Mouse (Mus musculus): ENCODE measurements at regions not wholly inside any gene's neighbourhood (a gene's known extent, or its start where the extent isn't known, plus 50 kb on each side); places are given as distances from the start of the nearest gene placed in this dataset.
"Not testable (repeated sequence)": the region's sequence is repeated elsewhere in the genome, so short reads cannot be mapped to it uniquely, and the experiment has no call there.

DNA sequence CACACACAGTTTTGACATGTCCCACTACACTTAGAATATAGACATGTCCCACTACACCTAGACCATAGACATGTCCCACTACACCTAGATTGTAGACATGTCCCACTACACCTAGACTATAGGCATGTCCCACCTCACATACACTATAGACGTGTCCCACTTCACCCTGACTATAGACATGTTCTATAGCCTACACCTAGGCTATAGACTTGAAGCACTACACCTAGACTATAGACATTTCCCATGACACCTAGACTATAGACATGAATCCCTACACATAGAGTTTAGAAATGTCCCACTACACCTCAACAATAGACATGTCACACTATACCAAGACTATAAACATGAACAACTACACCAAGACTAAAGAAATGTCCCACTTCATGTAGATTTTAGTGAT lies 2580.9 kb downstream of the Gm37988 start:
- no peak for DNase-seq

DNA sequence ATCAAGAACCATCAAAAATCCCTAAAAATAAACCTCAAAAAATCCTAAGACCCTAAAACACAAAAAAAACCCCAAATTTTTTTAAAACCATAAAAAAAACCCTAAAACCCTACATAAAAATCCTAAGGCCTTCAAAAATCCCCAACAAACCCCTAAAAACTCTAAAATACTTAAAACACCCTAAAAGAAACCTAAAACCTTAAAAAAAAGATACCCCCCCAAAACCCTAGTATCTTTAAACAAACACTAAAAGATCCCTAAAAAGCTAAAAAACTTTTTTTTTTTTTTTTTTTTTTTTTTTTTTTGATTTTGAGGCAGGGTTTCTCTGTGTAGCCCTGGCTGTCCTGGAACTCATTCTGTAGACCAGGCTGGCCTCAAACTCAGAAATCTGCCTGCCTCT lies 2585.8 kb downstream of the Gm37988 start:
- no peak for DNase-seq

- no peak for DNase-seq
These were observed 2586.5 kb downstream of the Gm37988 start for GRCm38 (mm10) chr1:7394161-7394560.

GRCm38 (mm10) chr1:7395527-7395926 lies 2587.8 kb downstream of the Gm37988 start:
- peak in 1 of 2 experiments; percentile 4 for DNase-seq

DNA sequence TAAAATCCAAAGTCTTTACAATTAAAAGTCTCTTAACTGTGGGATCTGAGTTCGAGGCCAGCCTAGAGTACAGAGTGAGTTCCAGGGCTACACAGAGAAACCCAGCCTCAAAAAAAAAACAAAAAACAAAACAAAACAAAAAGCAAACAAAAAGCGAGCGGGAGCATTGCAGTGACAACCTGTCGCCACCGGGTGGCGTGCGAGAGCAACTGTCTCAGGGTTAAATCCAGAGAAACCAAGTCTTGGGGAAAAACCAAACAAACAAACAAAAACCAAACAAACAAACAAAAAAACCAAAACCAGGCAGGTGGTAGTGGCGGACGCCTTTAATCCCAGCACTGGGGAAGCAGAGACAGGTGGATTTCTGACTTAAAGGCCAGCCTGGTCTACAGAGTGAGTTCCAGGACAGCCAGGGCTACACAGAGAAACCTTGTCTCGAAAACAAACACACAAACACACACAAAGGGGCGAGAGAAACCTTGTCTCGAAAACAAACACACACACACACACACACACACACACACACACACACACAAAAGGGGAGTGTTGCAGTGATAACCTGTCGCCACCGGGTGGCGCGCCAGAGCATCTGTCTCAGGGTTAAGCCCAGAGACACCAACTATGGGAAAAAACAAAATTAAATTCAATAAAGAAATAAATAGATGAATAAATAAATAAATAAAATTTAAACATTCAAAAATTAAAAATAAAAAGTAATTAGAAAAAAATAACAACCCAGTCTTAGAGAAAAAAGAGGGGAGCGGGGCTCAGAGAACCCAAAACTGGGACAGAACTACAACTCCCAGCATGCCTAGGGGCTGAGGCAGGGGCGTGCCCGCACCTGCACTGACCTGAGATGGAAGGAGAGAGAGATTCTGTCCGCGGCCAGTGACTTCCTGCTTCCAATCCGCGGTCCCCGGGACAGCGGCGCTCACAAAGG lies 2589.4 kb downstream of the Gm37988 start:
- peak in 1 of 2 experiments; percentile 28 for DNase-seq

DNA sequence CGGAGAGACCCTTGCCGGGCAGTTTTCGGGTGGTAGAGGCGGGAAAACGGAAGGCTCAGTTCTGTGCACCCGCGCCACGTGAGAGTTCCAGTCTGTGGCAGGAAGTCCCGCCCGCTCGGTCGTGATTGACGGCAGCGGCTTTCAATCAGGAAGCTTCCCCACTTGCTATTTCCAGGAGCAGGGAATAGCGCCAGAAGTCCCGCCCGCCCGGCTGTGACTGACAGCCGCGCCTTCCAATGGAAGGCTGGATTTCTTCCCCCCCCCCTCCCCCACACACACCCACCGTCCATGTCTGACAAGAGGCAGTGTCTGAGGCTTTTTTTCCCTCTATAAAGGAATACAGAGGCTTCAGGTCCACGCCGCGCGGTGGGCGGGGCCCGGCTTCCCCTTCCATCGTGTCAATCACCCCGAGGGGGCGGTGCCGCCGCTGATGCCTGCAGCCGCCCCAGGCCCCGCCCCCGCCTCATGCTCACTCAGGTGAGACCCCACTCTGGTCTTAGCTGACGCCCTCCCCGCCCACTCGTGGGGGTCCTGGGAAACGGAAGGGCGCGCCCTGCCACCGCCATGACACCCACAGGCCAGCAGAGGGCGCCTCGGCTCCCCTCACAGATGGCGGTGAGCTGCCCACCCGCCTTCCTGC lies 2590.2 kb downstream of the Gm37988 start:
- DNase-seq = peak; percentile 93 to 95

DNA sequence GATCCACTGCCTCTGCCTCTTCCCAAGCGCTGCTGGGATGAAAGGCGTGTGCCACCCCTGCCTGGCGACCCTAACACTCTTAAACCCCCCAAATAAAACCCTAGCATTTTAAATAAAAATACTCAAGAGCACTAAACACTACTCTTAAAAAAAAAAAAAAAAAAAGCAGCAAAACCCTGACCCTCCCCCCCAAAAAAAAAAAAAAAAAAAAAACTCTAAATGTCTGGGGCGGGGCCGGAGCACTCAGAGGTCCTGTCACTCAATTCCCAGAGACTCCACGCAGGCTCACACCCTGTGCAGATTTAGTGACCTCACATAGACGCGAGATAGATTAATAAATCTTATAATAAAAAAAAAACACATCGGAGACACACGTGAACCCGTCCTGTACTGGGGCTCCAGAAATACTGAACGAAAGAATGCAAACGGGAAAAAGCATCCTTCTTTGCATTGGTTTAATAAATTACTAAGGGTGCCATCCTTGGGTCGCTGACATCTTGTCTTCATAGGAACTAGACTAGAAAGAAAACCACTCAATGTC lies 2591.1 kb downstream of the Gm37988 start:
- DNase-seq = no peak

- DNase-seq = not testable (repeated sequence)
These were observed 2598.0 kb downstream of the Gm37988 start for GRCm38 (mm10) chr1:7405651-7406050.

DNA sequence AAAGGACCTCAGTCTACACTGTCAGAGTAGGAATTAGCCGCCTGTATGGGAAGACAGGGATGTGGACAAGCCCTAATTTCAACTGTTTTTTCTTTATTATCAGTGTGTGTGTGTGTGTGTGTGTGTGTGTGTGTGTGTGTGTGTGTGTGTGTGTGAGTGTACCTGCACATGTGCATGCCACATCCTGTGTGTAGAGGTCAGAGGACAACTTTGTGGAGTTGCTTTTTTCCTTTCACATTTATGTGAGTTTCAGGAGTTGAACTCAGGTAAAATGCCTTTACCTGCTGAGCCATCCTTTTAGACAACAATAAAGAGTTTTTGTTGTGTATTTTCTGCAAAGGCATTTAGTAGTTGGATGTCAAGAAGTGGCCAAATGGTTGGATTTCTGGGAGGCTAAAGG lies 2606.8 kb downstream of the Gm37988 start:
- no peak for DNase-seq

- DNase-seq = no peak
These were observed 2644.0 kb downstream of the Gm37988 start for GRCm38 (mm10) chr1:7451660-7452155.

DNA sequence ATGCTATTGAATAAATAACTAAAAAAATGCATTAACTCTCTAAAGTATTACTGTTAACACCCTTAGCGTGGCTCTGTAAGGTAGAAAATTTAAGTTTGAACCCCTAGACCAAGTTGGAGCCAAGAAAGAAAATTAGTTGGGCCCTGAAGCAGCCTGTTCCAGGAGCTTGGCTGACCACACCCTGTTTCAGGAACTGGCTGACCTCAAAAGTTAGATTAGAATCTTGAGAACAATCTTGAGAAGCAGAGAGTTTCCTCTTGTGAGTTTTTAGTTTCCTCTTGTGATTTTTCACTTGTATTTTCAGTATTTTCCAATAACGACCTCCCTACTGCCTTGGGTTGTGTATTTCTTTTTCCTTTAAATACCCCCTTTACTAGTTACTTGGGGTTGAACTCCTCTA lies 2647.2 kb downstream of the Gm37988 start:
- no peak for DNase-seq

- DNase-seq = no peak
These were observed 2650.2 kb downstream of the Gm37988 start for GRCm38 (mm10) chr1:7457895-7458294.

GRCm38 (mm10) chr1:7494096-7494495 lies 2686.4 kb downstream of the Gm37988 start:
- no peak for DNase-seq

GRCm38 (mm10) chr1:7499042-7499441 lies 2691.3 kb downstream of the Gm37988 start:
- DNase-seq = no peak

DNA sequence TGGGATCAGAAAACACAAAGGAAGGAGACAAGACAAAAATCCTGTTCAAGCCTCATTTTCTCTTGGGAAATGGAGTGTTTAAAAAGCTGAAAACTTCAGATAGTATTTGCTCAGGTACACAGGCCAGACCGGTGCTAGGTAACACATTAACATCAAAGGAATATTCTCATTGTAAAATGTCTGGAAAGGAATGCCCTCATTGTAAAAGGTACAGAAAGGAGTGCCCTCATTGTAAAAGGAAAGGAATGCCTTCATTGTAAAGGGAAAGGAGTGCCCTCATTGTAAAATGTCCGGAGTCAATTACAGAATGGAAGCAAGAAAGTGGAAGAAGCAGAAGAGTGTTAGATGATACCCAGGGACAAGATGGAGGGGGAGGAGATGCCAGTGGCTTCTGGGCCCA lies 2694.7 kb downstream of the Gm37988 start:
- no peak for DNase-seq

GRCm38 (mm10) chr1:7518791-7519190 lies 2711.1 kb downstream of the Gm37988 start:
- DNase-seq = no peak

DNA sequence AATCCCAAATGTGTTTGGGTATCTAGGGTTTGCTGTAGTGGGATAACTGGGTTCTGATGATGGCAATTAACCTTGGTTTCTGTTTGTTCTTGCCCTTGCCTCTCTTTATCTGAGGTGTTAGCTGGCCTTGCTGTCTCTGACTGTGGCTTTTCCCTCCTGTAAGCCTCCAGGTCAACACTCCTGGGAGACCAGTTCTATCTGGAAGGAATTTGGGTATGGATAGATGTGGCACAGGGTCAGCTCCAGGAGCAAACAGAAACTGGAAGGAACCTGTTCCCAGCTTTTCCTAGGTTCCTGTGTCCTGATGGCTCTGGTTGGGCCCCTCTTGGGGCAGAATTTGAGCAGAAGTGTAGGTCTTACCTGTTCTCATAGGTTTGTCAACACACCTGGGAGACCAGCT lies 2725.8 kb downstream of the Gm37988 start:
- no peak for DNase-seq

GRCm38 (mm10) chr1:7535191-7535590 lies 2727.5 kb downstream of the Gm37988 start:
- DNase-seq = no peak

- DNase-seq = no peak
These were observed 2735.8 kb downstream of the Gm37988 start for GRCm38 (mm10) chr1:7543492-7543891.

DNA sequence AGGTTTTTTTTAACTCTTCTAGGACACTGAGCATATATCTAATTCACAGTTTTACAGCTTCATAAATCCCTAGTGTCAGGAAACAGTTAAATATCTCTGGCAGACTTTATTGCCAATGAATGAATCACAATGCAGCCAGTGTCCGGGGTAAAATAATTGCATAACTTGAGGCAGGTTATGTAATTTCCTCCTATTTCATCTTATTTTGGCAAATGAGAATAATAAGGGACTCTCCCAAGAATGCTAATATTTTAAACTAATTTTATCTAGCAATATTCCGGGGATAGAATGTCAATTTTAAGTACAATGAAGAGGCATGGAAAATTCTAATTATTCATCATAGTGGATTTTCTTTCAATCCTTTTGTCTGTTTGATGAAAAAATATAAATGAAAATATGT lies 2740.6 kb downstream of the Gm37988 start:
- no peak for DNase-seq

DNA sequence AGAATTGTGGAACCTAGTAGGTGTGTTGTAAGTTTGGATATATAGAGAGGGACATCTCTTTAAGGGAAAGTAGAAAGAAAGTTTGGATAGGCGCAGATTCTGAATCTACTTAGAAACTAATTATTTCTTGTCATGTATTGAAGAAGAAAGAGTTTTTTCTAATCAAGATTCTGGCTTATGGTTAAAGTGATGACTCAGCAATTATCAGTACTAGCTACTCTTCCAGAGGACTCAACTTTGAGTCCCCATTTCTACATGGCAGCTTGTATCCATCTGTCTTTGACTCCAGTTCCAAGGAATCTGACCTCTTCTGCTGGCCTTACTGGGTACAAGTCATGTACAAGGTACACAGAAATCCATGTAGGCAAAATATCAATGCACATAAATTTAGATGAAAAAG lies 2767.1 kb downstream of the Gm37988 start:
- DNase-seq = no peak

GRCm38 (mm10) chr1:7586409-7586808 lies 2778.7 kb downstream of the Gm37988 start:
- DNase-seq = no peak

DNA sequence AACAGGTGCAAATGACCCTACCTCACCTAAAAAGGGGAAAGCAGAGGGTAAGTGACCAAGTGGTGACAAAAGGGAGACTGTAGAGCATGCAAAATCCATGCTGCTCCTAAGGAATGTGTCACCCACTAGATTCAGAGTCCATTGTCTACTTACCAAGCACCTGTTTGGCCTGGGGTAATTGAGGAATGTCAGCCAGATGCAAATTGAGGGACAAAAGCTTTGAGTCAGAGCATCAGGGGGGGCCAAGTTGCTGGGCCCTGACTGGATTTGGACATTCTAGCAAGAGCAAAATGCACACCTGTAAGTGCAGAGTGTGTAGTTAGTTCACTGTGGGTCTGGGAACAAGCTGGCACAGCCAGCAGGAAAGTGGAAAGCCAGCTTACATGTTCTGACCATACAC lies 2783.6 kb downstream of the Gm37988 start:
- no peak for DNase-seq

Measured in thymus, adult 18-20 months (tissue).